Mouse (Mus musculus) hindbrain, embryonic 12.5 days (tissue): ENCODE measurements around the gene Slc25a39. TPM values are rescaled to one million over a fixed set of nuclear protein-coding genes. Genes with fewer than 3 reads are reported as not detected.

Experiments used
- ATAC-seq: fragments of 200-750 bp; cut with Nextera tagmentation; 2 replicates; pipeline ENCODE4 v1.8.0; 2017; ENCODE audit warnings: moderate TSS enrichment; ENCODE audit not compliant: low FRiP score
- H3K27ac ChIP-seq: fragments of 300-500 bp; sonication (generic); 2 replicates; pipeline ENCODE4 v1.5.1; 2016; ENCODE audit warnings: mild to moderate bottlenecking
- H3K27me3 ChIP-seq: fragments of 300-500 bp; sonication (generic); 2 replicates; pipeline ENCODE4 v1.6.1; 2016; ENCODE audit warnings: mild to moderate bottlenecking
- H3K36me3 ChIP-seq: fragments of 300-500 bp; sonication (generic); 2 replicates; pipeline ENCODE4 v1.6.1; 2016; ENCODE audit warnings: mild to moderate bottlenecking
- H3K4me1 ChIP-seq: fragments of 300-500 bp; sonication (generic); 2 replicates; pipeline ENCODE4 v1.6.1; 2016
- H3K4me2 ChIP-seq: fragments of 300-500 bp; sonication (generic); replicated peaks from 2 replicates; pipeline ENCODE4 v1.6.1; 2016; ENCODE audit warnings: mild to moderate bottlenecking
- H3K4me3 ChIP-seq: fragments of 300-500 bp; sonication (generic); 2 replicates; pipeline ENCODE4 v1.5.1; 2016; ENCODE audit warnings: mild to moderate bottlenecking
- H3K9ac ChIP-seq: fragments of 300-500 bp; sonication (generic); 2 replicates; pipeline ENCODE4 v1.6.1; 2016; ENCODE audit warnings: mild to moderate bottlenecking, moderate library complexity
- H3K9me3 ChIP-seq: fragments of 300-500 bp; sonication (generic); replicated peaks from 2 replicates; pipeline ENCODE4 v1.6.1; 2016; ENCODE audit warnings: mild to moderate bottlenecking
- WGBS: fragments of 180-500 bp; shearing (Covaris S2); methylation state at CpG from one replicate; pipeline ENCODE4 v1.1.7; 2016; 5-methylcytosine and 5-hydroxymethylcytosine counted together
- polyA plus RNA-seq: library from polyadenylated mRNA; unstranded; fragments of >200 nt; fragmentation: Nextera tagmentation; extraction: Ambion mirVana; gene quantifications from 2 replicates; pipeline ENCODE4 v1.2.1, GENCODE M21; 2016

Gene Slc25a39
- polyA plus RNA-seq, 1 experiment from 2014 or later, result 157 TPM

DNA sequence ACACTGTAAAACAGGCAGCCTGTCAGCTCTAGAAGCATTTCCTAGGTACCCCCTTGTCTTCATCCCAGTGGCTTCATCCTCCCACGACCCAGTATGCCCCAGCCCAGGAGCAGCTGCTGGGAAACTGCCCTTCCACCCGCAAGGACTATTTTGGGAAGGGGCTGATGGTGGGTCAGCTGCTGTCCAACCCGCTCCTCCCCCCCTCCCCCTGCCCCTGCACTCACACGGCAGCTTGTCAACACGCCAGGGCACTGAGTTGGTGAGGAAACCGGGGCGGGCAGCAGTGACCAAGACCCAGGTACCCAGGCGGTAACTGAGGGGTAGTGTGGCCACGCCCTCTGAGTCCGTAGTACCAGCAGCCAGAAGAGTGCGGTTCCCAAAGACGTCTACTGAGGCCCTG is 36.0 kb upstream of the Slc25a39 start:
- Histone ChIP-seq H3K9ac (no peak overlapping the region), H3K36me3 (peaks cover 48% of the 10 kb centered on the region), H3K9me3 (no peaks in the 10 kb centered on the region), H3K4me1 (peaks cover 44% of the 10 kb centered on the region), H3K4me3 (no peak overlapping the region), H3K27ac (no peak overlapping the region), H3K4me2 (no peak overlapping the region; the same call in 1 of the 2 replicates), H3K27me3 (peaks cover 26% of the 10 kb centered on the region)
- ATAC-seq, result no peak
- 67% methylated on average over 12 of the region's 12 CpGs for WGBS

DNA sequence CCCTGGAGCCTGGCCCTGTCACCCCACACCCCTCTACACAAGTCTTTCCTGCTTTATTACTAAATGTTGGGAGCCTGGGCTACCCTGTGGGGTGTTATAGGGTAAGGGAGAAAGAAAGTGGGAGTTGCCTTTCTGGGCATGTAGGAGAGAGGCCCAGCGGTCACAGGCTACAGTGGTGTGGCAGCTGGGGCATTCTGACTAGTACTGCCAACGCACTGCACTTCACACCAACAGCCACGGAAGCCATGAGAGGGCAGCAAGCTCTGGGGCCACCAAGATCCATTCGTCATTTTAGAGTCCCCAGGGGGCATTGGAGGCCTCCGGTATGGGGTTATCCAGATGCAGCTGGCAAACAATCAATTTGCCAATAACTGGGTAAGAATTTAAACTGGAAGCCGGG is 34.3 kb upstream of the Slc25a39 start:
- no peak overlapping the region for H3K27ac ChIP-seq
- no peak overlapping the region for H3K4me3 ChIP-seq
- no peak overlapping the region for H3K4me2 ChIP-seq
- 83% methylated on average over 6 of the region's 6 CpGs for WGBS
- no peak overlapping the region for H3K9ac ChIP-seq
- peaks cover 48% of the 10 kb centered on the region for H3K4me1 ChIP-seq
- peaks cover 19% of the 10 kb centered on the region for H3K27me3 ChIP-seq
- peaks cover 64% of the 10 kb centered on the region for H3K36me3 ChIP-seq
- no peak for ATAC-seq
- H3K9me3 ChIP-seq, result no peaks in the 10 kb centered on the region

DNA sequence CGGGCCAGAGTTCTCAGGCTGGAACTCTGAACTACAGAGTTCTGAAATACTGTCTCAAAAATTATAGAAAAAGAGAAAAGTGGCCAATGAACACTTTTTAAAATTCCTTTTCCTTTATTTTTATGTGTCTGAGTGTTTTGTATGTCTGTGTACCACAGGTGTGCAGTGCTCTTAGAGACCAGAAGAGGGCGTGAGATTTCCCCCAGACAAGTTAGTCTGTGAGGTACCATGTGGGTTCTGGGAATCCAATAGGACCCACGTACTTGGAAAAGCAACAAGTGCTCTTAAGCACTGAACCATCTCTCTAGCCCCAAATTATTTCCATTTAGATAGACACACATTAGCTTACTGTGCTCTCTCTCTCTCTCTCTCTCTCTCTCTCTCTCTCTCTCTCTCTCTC is 33.7 kb upstream of the Slc25a39 start:
- ATAC-seq, result no peak
- H3K36me3 ChIP-seq, result peaks cover 68% of the 10 kb centered on the region
- no peaks in the 10 kb centered on the region for H3K9me3 ChIP-seq
- H3K27ac ChIP-seq, result no peak overlapping the region
- no peak overlapping the region for H3K4me2 ChIP-seq
- H3K9ac ChIP-seq, result no peak overlapping the region
- no peak overlapping the region for H3K4me3 ChIP-seq
- 85% methylated on average over 3 of the region's 3 CpGs for WGBS
- H3K27me3 ChIP-seq, result peaks cover 19% of the 10 kb centered on the region
- peaks cover 52% of the 10 kb centered on the region for H3K4me1 ChIP-seq

DNA sequence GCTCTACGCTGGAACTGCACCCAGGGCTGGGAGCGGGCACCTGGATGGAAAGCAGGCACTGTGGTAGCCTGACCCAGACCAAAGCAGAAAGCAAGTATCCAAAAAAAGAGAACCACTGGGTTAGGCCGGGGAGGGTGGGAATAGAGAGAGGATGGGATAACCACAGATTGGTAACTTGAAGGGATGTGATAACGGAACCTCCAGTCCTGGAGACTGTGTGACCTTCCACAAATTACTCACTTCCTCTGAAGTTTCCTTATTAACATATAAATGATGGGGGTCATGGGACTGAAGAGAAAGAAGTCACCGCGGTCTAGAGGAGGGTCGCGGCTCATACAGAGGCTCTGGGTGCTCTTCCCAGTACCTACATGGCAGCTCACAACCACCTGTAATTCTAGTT is 32.5 kb upstream of the Slc25a39 start:
- Histone ChIP-seq H3K36me3 (peaks cover 80% of the 10 kb centered on the region), H3K9me3 (no peaks in the 10 kb centered on the region), H3K9ac (no peak overlapping the region), H3K27me3 (peaks cover 19% of the 10 kb centered on the region), H3K4me1 (peaks cover 47% of the 10 kb centered on the region), H3K4me3 (no peak overlapping the region), H3K27ac (no peak overlapping the region), H3K4me2 (no peak overlapping the region)
- 84% methylated on average over 8 of the region's 8 CpGs for WGBS
- ATAC-seq, result no peak

DNA sequence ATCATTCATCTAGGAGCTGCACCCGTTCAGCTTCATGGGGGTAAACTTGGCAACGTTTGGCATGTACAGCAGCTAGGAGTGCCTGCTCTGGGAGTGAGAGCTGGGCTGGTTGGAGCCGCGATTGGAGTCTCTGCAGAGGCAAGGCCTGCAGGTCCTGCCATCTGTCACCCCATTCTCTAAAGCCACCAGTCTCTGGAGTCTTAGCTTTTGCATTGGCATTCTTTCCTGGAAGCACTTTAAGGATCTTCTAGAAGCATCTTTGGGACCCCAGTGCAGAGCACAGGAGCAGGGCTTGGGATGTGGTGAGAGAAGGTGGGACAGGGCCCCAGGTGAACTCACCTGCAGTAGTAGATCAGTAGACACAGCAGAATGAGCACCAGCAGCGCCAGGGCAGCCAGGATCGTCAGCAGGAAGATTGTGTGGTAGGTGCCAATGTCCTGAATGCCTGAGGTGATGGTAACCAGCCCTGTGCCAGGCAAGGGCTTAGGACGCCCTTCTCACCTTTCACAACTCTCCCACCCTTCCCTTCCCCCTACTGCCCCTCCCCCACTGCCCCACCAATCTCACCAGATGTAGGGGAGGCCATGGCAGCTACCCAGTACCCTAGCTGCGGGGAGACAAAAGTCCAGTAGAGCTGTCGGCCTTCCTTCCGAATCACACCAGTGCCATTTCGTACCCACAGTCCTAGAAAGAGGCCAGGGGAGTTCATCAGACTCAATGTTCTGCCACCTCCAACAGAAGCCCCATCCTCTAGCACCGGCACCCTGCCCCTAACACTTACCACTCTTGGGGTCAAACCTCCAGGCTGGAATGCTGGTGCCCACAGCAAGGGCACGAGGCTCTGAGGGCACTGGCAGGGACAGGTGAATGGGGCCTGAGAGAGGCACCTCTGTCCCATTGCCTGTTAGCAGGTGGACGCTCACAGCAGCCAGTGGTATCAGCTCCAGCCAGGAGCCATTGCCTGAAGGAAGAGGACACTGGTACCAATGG is 31.6 kb upstream of the Slc25a39 start:
- ATAC-seq, result no peak
- peaks cover 43% of the 10 kb centered on the region for H3K4me1 ChIP-seq
- no peak overlapping the region; the same call in 1 of the 2 replicates for H3K4me2 ChIP-seq
- no peak overlapping the region for H3K4me3 ChIP-seq
- H3K9ac ChIP-seq, result no peak overlapping the region
- WGBS, result 78% methylated on average over 14 of the region's 14 CpGs
- H3K36me3 ChIP-seq, result peaks cover 86% of the 10 kb centered on the region
- H3K27me3 ChIP-seq, result peaks cover 19% of the 10 kb centered on the region
- no peak overlapping the region for H3K27ac ChIP-seq
- H3K9me3 ChIP-seq, result no peaks in the 10 kb centered on the region

DNA sequence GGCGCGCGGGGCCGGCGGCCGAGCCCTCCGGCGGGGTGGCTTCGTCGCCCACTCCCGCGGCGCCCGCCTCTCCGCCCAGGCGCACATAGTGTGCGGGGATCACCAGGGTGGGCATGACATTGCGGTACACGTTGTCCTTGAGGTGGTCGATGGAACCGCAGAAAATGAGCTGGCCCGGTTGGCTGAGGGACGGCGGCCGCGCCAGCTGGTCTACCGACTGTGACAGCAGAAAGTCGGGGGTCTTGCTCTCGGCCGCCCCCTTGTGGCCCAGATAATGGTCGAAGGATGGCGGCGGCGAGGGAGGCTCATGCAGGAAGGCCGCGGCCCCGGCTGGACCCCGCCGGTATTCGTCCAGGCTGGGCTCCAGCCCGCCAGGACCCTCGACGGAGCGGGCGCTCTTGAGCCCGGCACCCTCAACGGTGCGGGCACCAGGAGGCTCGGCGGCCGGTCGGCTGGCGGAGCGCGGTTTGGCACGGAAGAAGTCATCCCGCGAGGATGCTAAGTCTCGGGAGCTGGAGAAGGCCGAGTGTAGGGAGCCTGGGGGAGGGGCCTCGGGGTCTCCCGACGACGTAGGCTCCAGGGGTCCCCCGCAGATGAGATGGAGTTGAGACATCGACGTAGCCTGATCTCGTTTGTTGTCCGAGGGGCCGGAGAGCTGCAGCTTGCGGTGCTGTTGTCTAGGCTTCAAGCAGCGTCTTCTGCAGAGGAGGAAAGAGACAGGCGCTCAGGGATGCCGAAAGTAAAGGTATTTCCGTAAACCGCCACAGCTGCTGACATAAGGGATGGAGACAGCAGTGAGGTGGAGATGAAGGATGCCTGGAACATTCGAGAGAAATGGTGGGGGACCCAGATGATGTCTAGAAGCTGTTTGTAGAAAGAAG is 30.7 kb upstream of the Slc25a39 start:
- Histone ChIP-seq H3K4me1 (peaks cover 41% of the 10 kb centered on the region), H3K9me3 (no peaks in the 10 kb centered on the region), H3K36me3 (peaks cover 83% of the 10 kb centered on the region), H3K27ac (peak overlapping the region; percentile 71), H3K27me3 (peaks cover 19% of the 10 kb centered on the region), H3K4me2 (peak overlapping the region; percentile 63), H3K4me3 (peak overlapping the region; percentile 36), H3K9ac (peak overlapping the region; percentile 64)
- no peak for ATAC-seq
- WGBS, result 6% methylated on average over 77 of the region's 77 CpGs

DNA sequence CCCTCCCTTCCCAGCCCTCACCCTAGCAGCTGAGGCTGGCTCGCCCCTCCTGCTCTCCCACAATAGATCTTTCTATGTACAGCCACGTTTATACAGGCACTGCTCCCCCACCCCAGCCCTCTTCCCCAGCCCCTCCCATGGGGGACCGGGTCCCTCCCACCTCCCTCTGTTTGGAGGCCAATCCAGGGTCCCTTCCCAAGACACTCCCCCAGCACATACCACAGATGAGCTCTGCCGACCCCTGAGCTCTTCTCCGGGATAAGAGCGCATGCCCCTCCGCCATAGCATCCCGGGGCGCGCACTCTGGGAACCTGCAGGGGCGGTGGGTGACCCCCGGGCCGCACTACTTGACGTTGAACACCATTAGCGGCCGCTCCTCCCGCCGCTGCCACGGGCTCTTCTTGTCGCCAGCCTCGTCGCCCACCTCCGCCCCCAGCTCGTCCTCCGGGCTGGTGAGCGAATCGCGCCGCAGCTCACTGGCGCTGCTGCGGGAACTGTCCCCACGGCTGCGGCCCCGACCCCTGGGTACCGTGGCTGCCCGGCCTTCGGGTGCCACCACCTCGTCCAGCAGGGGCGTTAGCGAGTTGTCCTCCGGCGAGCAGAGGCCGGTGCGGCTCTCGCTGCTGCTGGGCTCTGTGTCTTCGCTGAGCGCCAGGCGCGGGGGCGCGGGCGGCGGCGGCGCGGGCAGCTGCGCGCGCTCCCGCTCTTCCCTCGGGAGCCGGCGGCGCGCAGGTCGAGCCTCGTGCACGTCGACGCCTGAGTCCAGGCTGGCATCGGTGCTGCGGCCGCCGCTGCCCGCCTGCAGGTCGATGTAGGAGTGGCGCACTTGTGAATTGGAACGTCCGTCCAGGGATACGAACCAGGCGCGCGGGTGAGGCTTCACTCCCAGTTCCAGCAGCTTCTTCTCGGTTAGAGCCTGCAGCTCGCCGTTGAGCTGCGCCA is 29.6 kb upstream of the Slc25a39 start:
- peaks cover 75% of the 10 kb centered on the region for H3K36me3 ChIP-seq
- ATAC-seq, result peak; percentile 46
- peaks cover 19% of the 10 kb centered on the region for H3K27me3 ChIP-seq
- H3K27ac ChIP-seq, result peak overlapping the region; percentile 71
- peak overlapping the region; percentile 36 for H3K4me3 ChIP-seq
- H3K4me2 ChIP-seq, result peak overlapping the region; percentile 63
- WGBS, result 3% methylated on average over 84 of the region's 87 CpGs
- H3K4me1 ChIP-seq, result peaks cover 41% of the 10 kb centered on the region
- peak overlapping the region; percentile 64 for H3K9ac ChIP-seq
- no peaks in the 10 kb centered on the region for H3K9me3 ChIP-seq

DNA sequence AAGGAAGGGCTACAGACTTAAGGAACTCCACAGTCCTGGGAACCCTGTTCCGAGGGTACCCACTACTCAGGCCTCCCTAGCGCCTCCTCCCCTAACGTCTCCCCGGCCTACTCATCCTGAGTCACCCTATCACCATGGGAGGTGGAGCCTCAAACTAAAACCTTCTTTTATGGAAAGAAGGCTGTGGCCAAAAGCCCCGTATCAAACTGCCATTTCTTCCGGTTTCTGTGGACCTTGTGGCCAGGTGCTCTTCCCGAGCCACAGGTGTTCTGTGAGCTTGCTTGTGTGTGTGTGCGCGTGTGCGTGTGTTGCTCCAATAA is 28.7 kb upstream of the Slc25a39 start:
- H3K9ac ChIP-seq, result no peak overlapping the region
- H3K4me1 ChIP-seq, result peaks cover 46% of the 10 kb centered on the region
- no peak overlapping the region for H3K4me3 ChIP-seq
- peaks cover 19% of the 10 kb centered on the region for H3K27me3 ChIP-seq
- WGBS, result 83% methylated on average over 10 of the region's 10 CpGs
- no peak overlapping the region for H3K27ac ChIP-seq
- peaks cover 65% of the 10 kb centered on the region for H3K36me3 ChIP-seq
- H3K4me2 ChIP-seq, result no peak overlapping the region
- no peaks in the 10 kb centered on the region for H3K9me3 ChIP-seq
- ATAC-seq, result no peak

DNA sequence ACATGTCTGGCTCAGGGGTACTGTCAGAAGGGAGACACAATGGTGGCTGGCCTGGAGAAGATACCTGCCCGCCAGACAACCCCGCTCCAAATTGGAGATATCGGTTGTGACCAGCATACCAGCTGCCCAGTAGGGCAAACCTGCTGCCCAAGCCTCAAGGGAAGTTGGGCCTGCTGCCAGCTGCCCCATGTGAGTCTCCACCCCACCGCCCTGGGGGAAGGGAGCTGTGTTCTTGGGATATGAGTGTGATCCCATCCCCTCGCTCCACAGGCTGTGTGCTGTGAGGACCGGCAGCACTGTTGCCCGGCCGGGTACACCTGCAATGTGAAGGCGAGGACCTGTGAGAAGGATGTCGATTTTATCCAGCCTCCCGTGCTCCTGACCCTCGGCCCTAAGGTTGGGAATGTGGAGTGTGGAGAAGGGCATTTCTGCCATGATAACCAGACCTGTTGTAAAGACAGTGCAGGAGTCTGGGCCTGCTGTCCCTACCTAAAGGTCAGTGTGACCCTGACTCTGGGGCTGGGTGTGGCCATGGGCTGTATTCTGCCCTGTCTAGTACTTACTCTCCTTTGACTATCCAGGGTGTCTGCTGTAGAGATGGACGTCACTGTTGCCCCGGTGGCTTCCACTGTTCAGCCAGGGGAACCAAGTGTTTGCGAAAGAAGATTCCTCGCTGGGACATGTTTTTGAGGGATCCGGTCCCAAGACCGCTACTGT is 28.2 kb upstream of the Slc25a39 start:
- no peak for ATAC-seq
- Histone ChIP-seq H3K9me3 (no peaks in the 10 kb centered on the region), H3K4me1 (peaks cover 46% of the 10 kb centered on the region), H3K4me2 (no peak overlapping the region), H3K27ac (no peak overlapping the region), H3K9ac (no peak overlapping the region), H3K4me3 (no peak overlapping the region), H3K36me3 (peaks cover 60% of the 10 kb centered on the region), H3K27me3 (peaks cover 15% of the 10 kb centered on the region)
- 92% methylated on average over 18 of the region's 18 CpGs for WGBS

DNA sequence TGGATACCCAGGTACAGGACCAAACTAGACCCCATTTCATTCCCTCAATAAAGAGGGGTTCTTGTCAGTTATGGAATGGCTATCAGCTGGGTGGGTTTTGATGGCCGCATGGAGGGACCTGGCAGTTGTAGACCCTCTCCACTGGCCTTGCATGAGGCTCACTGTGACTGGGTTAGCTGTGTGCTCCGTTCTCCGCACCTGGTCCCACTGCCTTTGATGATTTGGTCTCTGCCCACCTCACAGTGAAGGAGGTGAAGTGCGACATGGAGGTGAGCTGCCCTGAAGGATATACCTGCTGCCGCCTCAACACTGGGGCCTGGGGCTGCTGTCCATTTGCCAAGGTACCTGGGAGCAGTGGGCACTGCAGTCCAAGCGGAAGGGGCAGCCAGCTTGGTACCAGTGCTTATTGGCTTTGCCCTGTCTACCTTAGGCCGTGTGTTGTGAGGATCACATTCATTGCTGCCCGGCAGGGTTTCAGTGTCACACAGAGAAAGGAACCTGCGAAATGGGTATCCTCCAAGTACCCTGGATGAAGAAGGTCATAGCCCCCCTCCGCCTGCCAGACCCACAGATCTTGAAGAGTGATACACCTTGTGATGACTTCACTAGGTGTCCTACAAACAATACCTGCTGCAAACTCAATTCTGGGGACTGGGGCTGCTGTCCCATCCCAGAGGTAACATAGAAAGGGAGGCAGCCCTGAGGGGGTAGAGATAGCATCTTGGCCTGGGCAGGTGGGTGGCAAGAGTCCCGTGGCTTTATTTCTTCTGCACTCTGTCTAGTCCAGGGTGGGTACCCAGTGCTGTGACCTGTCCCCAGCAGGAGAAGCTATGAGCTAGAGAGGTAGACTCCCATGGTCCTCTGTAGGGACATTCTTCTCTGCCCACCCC is 27.3 kb upstream of the Slc25a39 start:
- Histone ChIP-seq H3K9ac (no peak overlapping the region), H3K4me2 (no peak overlapping the region), H3K4me1 (peaks cover 50% of the 10 kb centered on the region), H3K27me3 (peaks cover 12% of the 10 kb centered on the region), H3K4me3 (no peak overlapping the region), H3K9me3 (no peaks in the 10 kb centered on the region), H3K36me3 (peaks cover 51% of the 10 kb centered on the region), H3K27ac (no peak overlapping the region)
- 91% methylated on average over 11 of the region's 11 CpGs for WGBS
- no peak for ATAC-seq
